Mouse (Mus musculus) left cerebral cortex, adult 2 months (tissue): ENCODE data around the gene E130208F15Rik. TPM values are rescaled to one million over a fixed set of nuclear protein-coding genes. Genes with fewer than 3 reads are reported as not detected.

Source experiments
- DNase-seq, 2 experiments: peaks; one replicate each; pipeline ENCODE4 v3.0.0; 2021 to 2022; ENCODE audit warnings: low spot score in 2 of 2, mixed read lengths in 1 of 2; ENCODE audit errors: extremely low spot score in 1 of 2
- H3K27ac ChIP-seq: fragments of 200-600 bp; 2 replicates; pipeline ENCODE4 v1.8.1; 2022
- H3K4me3 ChIP-seq: fragments of 200-600 bp; 2 replicates; pipeline ENCODE4 v1.8.1; 2022
- CTCF ChIP-seq: fragments of 200-600 bp; IDR thresholded peaks from 2 replicates; pipeline ENCODE4 v1.8.1; 2022; ENCODE audit warnings: antibody characterized with exemption, mild to moderate bottlenecking, moderate library complexity
- intact Hi-C: fragments of 180-260 bp; cut with DNase I; formaldehyde crosslinking; loops from one replicate; pipeline ENCODE4 v1.15.1; 2025
- long read RNA-seq, 2 experiments: library from polyadenylated mRNA; stranded (forward); transcript quantifications; one replicate each; pipeline ENCODE4 v2.0.0; 2021; ENCODE audit warnings: borderline mapping rate in 2 of 2
- total RNA-seq, 2 experiments: library from RNA; stranded (reverse); gene quantifications; 2 replicates each; pipeline ENCODE4 v1.2.3; 2021

Gene E130208F15Rik
- under 1 TPM in 1 of 2 experiments, not detected in 1; 0.66 TPM for total RNA-seq
- long read RNA-seq, experiment 1, partial matches to known transcripts = 0 of 1 reads
- long read RNA-seq, experiment 1, other reads (novel, unspliced or antisense) = 0 of 1 reads
- long read RNA-seq, experiment 2 = 0 reads

- intact Hi-C loops = no loop called here
- DNase-seq = peak; percentile 63 to 67
- peak within 1 kb of the TSS; percentile 98 for H3K4me3 ChIP-seq
- TF ChIP-seq CTCF = no peak
- peak within 1 kb of the TSS; percentile 93 for H3K27ac ChIP-seq
Observed at GRCm38 (mm10) chr7:30321539-30322284, at the start of gene E130208F15Rik. Gene E130208F15Rik (plus strand): TSS chr7:30321740.

GRCm38 (mm10) chr7:30274383-30274782 lies 47.2 kb upstream of the E130208F15Rik start:
- no peak for DNase-seq
- no peak for TF ChIP-seq CTCF
- no peak overlapping the region for H3K4me3 ChIP-seq
- H3K27ac ChIP-seq = no peak overlapping the region
- intact Hi-C loops = loop anchor here (5.0 kb wide), 1 partner anchor 37 kb away; the partner anchor contains the start of gene Ovol3

- DNase-seq = no peak
- no peak overlapping the region for H3K27ac ChIP-seq
- intact Hi-C loops = no loop called here
- no peak overlapping the region for H3K4me3 ChIP-seq
- TF ChIP-seq CTCF = no peak
Observed at GRCm38 (mm10) chr7:30278911-30279310, 42.6 kb upstream of the E130208F15Rik start.

- no peak for DNase-seq
- intact Hi-C loops = no loop called here
- TF ChIP-seq CTCF = no peak
- H3K27ac ChIP-seq = no peak overlapping the region
- H3K4me3 ChIP-seq = peak overlapping the region; percentile 85
Observed at GRCm38 (mm10) chr7:30279536-30279935, 42.0 kb upstream of the E130208F15Rik start.

GRCm38 (mm10) chr7:30279951-30280669 lies 41.4 kb upstream of the E130208F15Rik start, which contains the start of the genes Thap8 and Wdr62:
Gene Thap8 (plus strand): TSS chr7:30280094.
Gene Wdr62 (minus strand): TSS chr7:30280419.
- peak within 1 kb of the TSS; percentile 97 for H3K27ac ChIP-seq
- intact Hi-C loops = loop anchor here (5.0 kb wide), 1 partner anchor 48 kb away; the partner anchor contains the start of genes Polr2i and Tbcb
- H3K4me3 ChIP-seq = peak within 1 kb of the TSS; percentile 85
- DNase-seq = peak; percentile 89 to 90
- no peak for TF ChIP-seq CTCF

- intact Hi-C loops = loop anchor here (5.0 kb wide), 1 partner anchor 48 kb away; the partner anchor contains the start of genes Polr2i and Tbcb
- H3K4me3 ChIP-seq = peak overlapping the region; percentile 85
Observed at GRCm38 (mm10) chr7:30280670-30281138, 40.8 kb upstream of the E130208F15Rik start.

GRCm38 (mm10) chr7:30281522-30281921 lies 40.0 kb upstream of the E130208F15Rik start:
- intact Hi-C loops = loop anchor here (5.0 kb wide), 1 partner anchor 49 kb away; the partner anchor contains the start of genes Polr2i and Tbcb

More at GRCm38 (mm10) chr7:30280670-30281138, 40.8 kb upstream of the E130208F15Rik start:
- peak overlapping the region; percentile 97 for H3K27ac ChIP-seq
- TF ChIP-seq CTCF = no peak
- peak; percentile 80 to 85 for DNase-seq

GRCm38 (mm10) chr7:30282740-30283139 lies 38.8 kb upstream of the E130208F15Rik start:
- TF ChIP-seq CTCF = no peak
- no peak for DNase-seq

More at GRCm38 (mm10) chr7:30281522-30281921, 40.0 kb upstream of the E130208F15Rik start:
- Histone ChIP-seq H3K4me3 (no peak overlapping the region), H3K27ac (no peak overlapping the region; the same call in 1 of the 2 replicates)
- no peak for TF ChIP-seq CTCF
- no peak for DNase-seq

GRCm38 (mm10) chr7:30286701-30287410 lies 34.7 kb upstream of the E130208F15Rik start:
- Histone ChIP-seq H3K4me3 (no peak overlapping the region), H3K27ac (no peak overlapping the region)
- TF ChIP-seq CTCF = no peak
- no peak for DNase-seq
- intact Hi-C loops = no loop called here

More at GRCm38 (mm10) chr7:30282740-30283139, 38.8 kb upstream of the E130208F15Rik start:
- Histone ChIP-seq H3K27ac (0 out of 2 replicates have a peak overlapping the region, but pooled peaks have one; percentile 8), H3K4me3 (no peak overlapping the region)
- intact Hi-C loops = loop anchor here (5.0 kb wide), 1 partner anchor 50 kb away; the partner anchor contains the start of genes Polr2i and Tbcb

- Histone ChIP-seq H3K27ac (no peak overlapping the region), H3K4me3 (no peak overlapping the region)
- DNase-seq = no peak
- no peak for TF ChIP-seq CTCF
- intact Hi-C loops = no loop called here
Observed at GRCm38 (mm10) chr7:30288046-30288445, 33.5 kb upstream of the E130208F15Rik start.
